Mouse (Mus musculus): ENCODE data around the gene Olfr1311.

GRCm38 (mm10) chr2:111990181-111990580 is 34.0 kb downstream of the Olfr1311 start, which contains the start of gene Olfr1309:
- no peak for TF ChIP-seq CTCF (IDR thresholded peaks at IDR 0.05; ENCODE audit: low read depth)
- no peak for TF ChIP-seq EP300 (IDR thresholded peaks at IDR 0.05; ENCODE audit: low read depth)

Data from liver, postnatal 0 days (tissue).